Mouse (Mus musculus) brain, embryonic 14.5 days (tissue): ENCODE measurements around the gene Angpt4.
A peak's percentile ranks its signal among the peaks of the same experiment; 100 is the strongest.

Experiments
- CTCF ChIP-seq: fragments of 200-500 bp; IDR thresholded peaks from 2 replicates; pipeline ENCODE4 v1.5.1; 2012; ENCODE audit warnings: inconsistent platforms, mild to moderate bottlenecking, moderate library complexity, borderline replicate concordance; ENCODE audit not compliant: insufficient read depth, insufficient read length; ENCODE audit errors: extremely low read depth
- POLR2A ChIP-seq: fragments of 200-500 bp; IDR thresholded peaks from 2 replicates; pipeline ENCODE4 v1.6.1; 2012; ENCODE audit warnings: mild to moderate bottlenecking, inconsistent platforms, borderline replicate concordance; ENCODE audit not compliant: poor library complexity, insufficient read depth, insufficient read length, severe bottlenecking; ENCODE audit errors: extremely low read depth

DNA sequence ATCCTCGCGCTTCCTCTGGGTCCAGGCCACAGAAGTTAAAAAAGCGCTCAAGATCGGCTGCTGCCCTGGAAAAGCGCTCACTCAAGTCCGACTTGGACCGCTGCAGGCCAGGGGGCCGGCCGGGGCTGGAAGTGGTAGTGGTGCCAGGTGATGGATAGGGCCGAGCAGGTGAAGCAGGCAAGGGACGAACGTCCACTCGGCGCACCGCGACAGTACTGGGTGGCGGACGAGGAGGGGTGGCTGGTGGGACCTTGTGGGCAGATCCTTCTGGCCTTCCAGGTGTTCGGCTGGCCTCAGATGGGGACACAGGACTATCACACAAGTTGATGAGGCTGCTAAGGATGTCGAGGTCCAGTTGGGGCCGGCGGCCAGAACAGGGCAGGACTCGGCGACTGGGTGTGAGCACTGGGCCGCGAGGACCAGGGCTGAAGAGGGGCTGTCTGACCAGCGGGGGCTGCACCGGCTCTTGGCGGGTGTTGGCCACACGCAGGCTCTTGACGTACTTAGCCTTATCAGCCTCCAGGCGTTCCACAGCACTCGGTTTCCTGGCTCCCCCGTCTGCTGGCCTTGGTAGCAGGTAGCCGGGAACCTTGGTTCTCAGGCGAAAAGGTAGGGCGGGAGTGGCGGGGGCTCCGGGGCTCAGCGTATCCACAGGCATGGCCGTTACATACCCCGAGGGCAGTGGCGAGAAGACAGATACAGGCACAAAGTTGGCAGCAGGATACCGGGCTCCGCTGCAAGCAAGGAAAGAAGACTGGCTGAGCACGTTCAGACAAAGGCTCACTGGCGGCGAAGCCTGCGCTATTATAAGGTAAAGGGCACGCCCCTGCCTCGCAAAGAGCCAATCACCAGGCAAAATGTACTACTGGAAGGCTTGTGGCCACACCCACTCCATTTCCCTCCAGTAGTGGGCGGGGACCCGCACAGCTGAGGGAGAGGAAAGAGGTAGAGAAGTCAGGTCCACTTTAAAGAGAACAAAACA is 59.5 kb downstream of the Angpt4 start:
- no peak for TF ChIP-seq CTCF
- peak; percentile 87; the same call in 1 of the 2 replicates for TF ChIP-seq POLR2A
